Mouse (Mus musculus) neural tube, embryonic 15.5 days (tissue): ENCODE results near the gene 3110040N11Rik. TPM values are rescaled to one million over a fixed set of nuclear protein-coding genes. Genes with fewer than 3 reads are reported as not detected.
A peak's percentile ranks its signal among the peaks of the same experiment; 100 is the strongest.

Experiments used
- ATAC-seq: fragments of 200-750 bp; cut with Nextera tagmentation; 2 replicates; pipeline ENCODE4 v1.8.0; 2017; ENCODE audit warnings: mild to moderate bottlenecking, moderate TSS enrichment, moderate library complexity; ENCODE audit not compliant: low FRiP score
- H3K27ac ChIP-seq: fragments of 300-500 bp; sonication (generic); replicated peaks from 2 replicates; pipeline ENCODE4 v1.5.1; 2015; ENCODE audit warnings: mild to moderate bottlenecking, inconsistent platforms
- H3K27me3 ChIP-seq: fragments of 300-500 bp; sonication (generic); replicated peaks from 2 replicates; pipeline ENCODE4 v1.6.1; 2015; ENCODE audit warnings: inconsistent platforms
- H3K36me3 ChIP-seq: fragments of 300-500 bp; sonication (generic); 2 replicates; pipeline ENCODE4 v1.6.1; 2015; ENCODE audit warnings: inconsistent platforms
- H3K4me1 ChIP-seq: fragments of 300-500 bp; sonication (generic); 2 replicates; pipeline ENCODE4 v1.6.1; 2015; ENCODE audit warnings: inconsistent platforms
- H3K4me2 ChIP-seq: fragments of 300-500 bp; sonication (generic); 2 replicates; pipeline ENCODE4 v1.6.1; 2015; ENCODE audit warnings: inconsistent platforms, mild to moderate bottlenecking, moderate library complexity
- H3K4me3 ChIP-seq: fragments of 300-500 bp; sonication (generic); replicated peaks from 2 replicates; pipeline ENCODE4 v1.5.1; 2015; ENCODE audit warnings: mild to moderate bottlenecking, inconsistent platforms
- H3K9ac ChIP-seq: fragments of 300-500 bp; sonication (generic); replicated peaks from 2 replicates; pipeline ENCODE4 v1.6.1; 2015; ENCODE audit warnings: mild to moderate bottlenecking, inconsistent platforms
- H3K9me3 ChIP-seq: fragments of 300-500 bp; sonication (generic); replicated peaks from 2 replicates; pipeline ENCODE4 v1.6.1; 2016; ENCODE audit warnings: inconsistent platforms
- WGBS: fragments of 180-500 bp; shearing (Covaris S2); methylation state at CpG from one replicate; pipeline ENCODE4 v1.1.7; 2015; ENCODE audit warnings: mixed read lengths; 5-methylcytosine and 5-hydroxymethylcytosine counted together
- polyA plus RNA-seq: library from polyadenylated mRNA; unstranded; fragments of >200 nt; fragmentation: Nextera tagmentation; extraction: Ambion mirVana; gene quantifications from 2 replicates; pipeline ENCODE4 v1.2.1, GENCODE M21; 2015

Gene 3110040N11Rik
- polyA plus RNA-seq, 1 experiment from 2014 or later = 49.9 TPM

DNA sequence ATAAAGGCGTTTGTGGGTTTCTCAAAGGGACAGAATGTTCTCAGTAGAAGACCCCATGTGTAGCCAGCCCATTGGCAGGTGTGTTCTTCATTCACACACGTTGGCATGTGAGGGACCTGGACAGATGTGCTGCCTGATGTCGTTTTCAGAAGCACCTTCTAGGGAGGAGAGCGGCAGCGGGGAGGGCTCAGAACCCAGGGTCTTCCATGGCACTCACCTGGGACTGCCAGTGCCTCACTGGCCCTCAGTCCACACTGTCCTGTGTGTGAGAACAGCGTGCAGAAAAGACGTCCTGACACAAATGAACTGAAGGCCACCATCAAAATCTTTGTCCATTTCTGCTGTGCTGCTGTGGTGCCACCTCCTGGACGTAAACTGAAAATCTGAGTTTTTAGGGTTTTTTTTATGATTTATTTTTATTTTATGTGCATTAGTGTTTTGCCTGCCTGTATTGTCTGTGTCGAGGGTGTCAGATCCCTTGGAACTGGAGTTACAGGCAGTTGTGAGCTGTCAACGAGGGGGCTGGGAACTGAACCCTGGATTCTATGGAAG is 11.5 kb downstream of the 3110040N11Rik start:
- ATAC-seq = no peak
- Histone ChIP-seq H3K9me3 (no peaks in the 10 kb centered on the region), H3K27me3 (no peaks in the 10 kb centered on the region), H3K9ac (no peak overlapping the region), H3K4me1 (no peaks in the 10 kb centered on the region), H3K4me3 (no peak overlapping the region), H3K4me2 (no peak overlapping the region), H3K36me3 (peaks cover 25% of the 10 kb centered on the region), H3K27ac (no peak overlapping the region)
- WGBS = 72% methylated on average over 10 of the region's 10 CpGs

GRCm38 (mm10) chr7:81775325-81775724 is 14.0 kb downstream of the 3110040N11Rik start:
- H3K9me3 ChIP-seq = no peaks in the 10 kb centered on the region
- H3K4me1 ChIP-seq = no peaks in the 10 kb centered on the region
- H3K27ac ChIP-seq = no peak overlapping the region
- H3K4me3 ChIP-seq = no peak overlapping the region
- H3K4me2 ChIP-seq = no peak overlapping the region
- no peak overlapping the region for H3K9ac ChIP-seq
- WGBS = 64% methylated on average over 5 of the region's 5 CpGs
- no peak for ATAC-seq
- no peaks in the 10 kb centered on the region for H3K27me3 ChIP-seq
- H3K36me3 ChIP-seq = peaks cover 7% of the 10 kb centered on the region

GRCm38 (mm10) chr7:81772786-81773539 is 16.3 kb downstream of the 3110040N11Rik start:
- Histone ChIP-seq H3K4me1 (no peaks in the 10 kb centered on the region), H3K4me2 (no peak overlapping the region), H3K27me3 (no peaks in the 10 kb centered on the region), H3K4me3 (no peak overlapping the region), H3K9me3 (no peaks in the 10 kb centered on the region), H3K27ac (no peak overlapping the region), H3K9ac (no peak overlapping the region), H3K36me3 (no peaks in the 10 kb centered on the region)
- no peak for ATAC-seq
- WGBS = 82% methylated on average over 10 of the region's 10 CpGs

DNA sequence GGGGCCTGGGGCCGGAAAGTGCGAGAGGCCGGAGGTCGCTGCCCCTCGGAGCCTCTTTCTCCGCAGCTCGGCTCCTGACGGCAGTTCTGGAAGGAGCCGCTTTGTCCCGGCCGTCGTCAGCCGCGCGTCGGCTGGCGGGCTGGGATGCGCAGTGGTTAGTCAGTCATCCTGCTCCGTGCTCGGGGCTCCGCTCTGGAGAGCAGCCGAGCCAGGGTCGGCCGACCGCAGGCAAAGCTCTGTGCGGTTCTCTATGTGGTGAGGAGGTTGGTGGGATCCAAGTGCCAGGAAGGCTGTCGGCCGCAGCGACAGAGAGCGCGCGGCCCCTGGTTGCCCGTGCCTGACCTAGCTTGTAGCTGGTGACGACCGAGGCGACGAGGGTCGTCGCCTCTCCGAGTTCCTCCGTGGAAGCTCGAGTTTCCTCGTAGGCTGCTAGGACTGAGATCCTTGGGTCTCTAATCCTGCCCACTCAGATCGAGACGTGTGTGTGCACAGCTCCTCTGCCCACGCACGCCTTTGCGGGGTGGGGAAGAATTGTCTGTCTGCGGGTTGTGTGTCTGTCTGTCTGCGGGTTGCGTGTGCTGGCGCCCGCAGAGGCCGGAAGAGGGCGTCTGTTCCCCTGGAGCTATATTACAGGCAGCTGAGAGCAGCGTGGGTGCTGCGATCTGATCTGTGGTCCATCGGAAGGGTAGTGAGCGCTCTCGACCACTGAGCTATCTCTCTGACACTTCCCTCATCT is 26.0 kb downstream of the 3110040N11Rik start:
- ATAC-seq = peak; percentile 65
- H3K27me3 ChIP-seq = no peaks in the 10 kb centered on the region
- 3% methylated on average over 59 of the region's 60 CpGs for WGBS
- no peaks in the 10 kb centered on the region for H3K9me3 ChIP-seq
- H3K4me1 ChIP-seq = peaks cover 32% of the 10 kb centered on the region
- no peaks in the 10 kb centered on the region for H3K36me3 ChIP-seq
- H3K4me2 ChIP-seq = peak overlapping the region; percentile 96
- H3K9ac ChIP-seq = peak overlapping the region; percentile 87
- peak overlapping the region; percentile 92 for H3K4me3 ChIP-seq
- H3K27ac ChIP-seq = peak overlapping the region; percentile 89

- peak within 1 kb of the TSS; percentile 89 for H3K27ac ChIP-seq
- H3K9ac ChIP-seq = peak within 1 kb of the TSS; percentile 87
- H3K27me3 ChIP-seq = no peaks in the 10 kb centered on the region
- no peaks in the 10 kb centered on the region for H3K36me3 ChIP-seq
- WGBS = 0% methylated on average over 54 of the region's 56 CpGs
- peak within 1 kb of the TSS; percentile 96 for H3K4me2 ChIP-seq
- H3K4me1 ChIP-seq = peaks cover 32% of the 10 kb centered on the region
- H3K9me3 ChIP-seq = no peaks in the 10 kb centered on the region
- ATAC-seq = peak; percentile 97
- peak within 1 kb of the TSS; percentile 92 for H3K4me3 ChIP-seq
Observed at GRCm38 (mm10) chr7:81762180-81763109, 26.8 kb downstream of the 3110040N11Rik start, which contains the start of gene Ramac. Ramac (plus strand) TSS chr7:81762925.

DNA sequence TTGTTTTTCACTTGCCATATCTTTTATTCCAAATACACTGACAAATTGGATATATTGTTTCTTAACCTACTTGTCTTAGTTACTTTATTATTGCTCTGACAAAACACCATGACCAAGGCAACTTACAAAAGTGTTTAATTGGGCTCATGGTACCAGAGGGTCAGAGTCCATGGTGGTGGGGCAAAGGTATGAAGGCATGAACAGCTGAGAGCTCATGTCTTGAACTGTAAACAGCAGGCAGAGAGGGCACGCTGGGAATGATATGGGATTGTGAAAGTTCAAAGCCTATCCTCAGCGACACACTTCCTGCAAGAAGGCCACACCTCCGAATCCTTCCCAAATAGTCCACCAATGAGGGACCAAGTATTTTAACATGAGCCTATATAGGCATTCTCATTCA is 41.3 kb downstream of the 3110040N11Rik start:
- ATAC-seq = no peak
- H3K36me3 ChIP-seq = no peaks in the 10 kb centered on the region
- no peak overlapping the region for H3K4me3 ChIP-seq
- H3K9ac ChIP-seq = no peak overlapping the region
- H3K27me3 ChIP-seq = no peaks in the 10 kb centered on the region
- 92% methylated on average over 3 of the region's 3 CpGs for WGBS
- H3K9me3 ChIP-seq = no peaks in the 10 kb centered on the region
- no peaks in the 10 kb centered on the region for H3K4me1 ChIP-seq
- no peak overlapping the region for H3K4me2 ChIP-seq
- no peak overlapping the region for H3K27ac ChIP-seq

DNA sequence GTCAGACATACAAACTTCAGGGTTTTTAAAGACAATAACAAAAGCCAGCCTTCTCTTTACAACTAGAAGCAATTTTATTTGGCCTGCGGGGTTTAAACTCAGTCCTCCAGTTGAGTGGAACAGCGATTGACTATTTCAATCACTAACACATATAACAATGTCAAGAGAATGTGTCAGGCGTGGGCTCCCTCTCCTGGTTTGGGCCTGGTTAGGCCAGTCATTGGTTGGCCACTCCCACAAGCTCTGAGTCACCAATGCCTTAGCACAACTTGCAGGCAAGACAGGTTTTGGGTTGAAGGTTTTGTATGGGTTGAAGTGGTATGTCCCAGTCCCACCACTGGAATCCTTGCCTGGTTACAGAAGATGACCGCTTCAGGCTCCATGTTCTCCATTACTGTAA is 45.1 kb downstream of the 3110040N11Rik start:
- no peaks in the 10 kb centered on the region for H3K36me3 ChIP-seq
- H3K4me3 ChIP-seq = no peak overlapping the region
- no peaks in the 10 kb centered on the region for H3K9me3 ChIP-seq
- ATAC-seq = no peak
- H3K27ac ChIP-seq = no peak overlapping the region
- no peak overlapping the region for H3K9ac ChIP-seq
- 67% methylated on average over 4 of the region's 4 CpGs for WGBS
- H3K27me3 ChIP-seq = no peaks in the 10 kb centered on the region
- no peaks in the 10 kb centered on the region for H3K4me1 ChIP-seq
- H3K4me2 ChIP-seq = no peak overlapping the region

DNA sequence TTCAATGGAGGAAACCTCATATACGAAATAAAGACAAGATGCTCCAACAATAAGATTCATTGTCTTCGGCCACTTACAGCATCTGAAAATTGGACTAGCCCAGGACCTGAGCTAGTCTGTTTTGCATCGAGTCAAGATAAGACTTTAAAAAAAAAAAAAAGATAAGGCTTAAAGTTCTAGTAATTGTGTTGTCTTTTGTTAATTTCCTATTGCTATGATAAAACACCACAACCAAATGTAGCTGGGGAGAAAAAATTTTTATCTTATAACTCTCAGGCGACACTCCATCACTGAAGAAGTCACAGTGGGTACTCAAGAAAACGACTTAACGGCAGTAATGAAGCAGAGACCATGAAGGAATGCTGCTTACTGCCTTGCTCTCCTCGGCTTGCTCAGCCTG is 49.3 kb downstream of the 3110040N11Rik start:
- Histone ChIP-seq H3K9ac (no peak overlapping the region), H3K27ac (no peak overlapping the region), H3K4me3 (no peak overlapping the region), H3K36me3 (no peaks in the 10 kb centered on the region), H3K4me2 (no peak overlapping the region), H3K9me3 (no peaks in the 10 kb centered on the region), H3K4me1 (no peaks in the 10 kb centered on the region), H3K27me3 (no peaks in the 10 kb centered on the region)
- 91% methylated on average over 7 of the region's 7 CpGs for WGBS
- ATAC-seq = no peak

GRCm38 (mm10) chr7:81738720-81739385 is 50.4 kb downstream of the 3110040N11Rik start:
- Histone ChIP-seq H3K4me3 (no peak overlapping the region), H3K9me3 (no peaks in the 10 kb centered on the region)
- 82% methylated on average over 8 of the region's 8 CpGs for WGBS

GRCm38 (mm10) chr7:81735300-81736048 is 53.8 kb downstream of the 3110040N11Rik start:
- Histone ChIP-seq H3K9me3 (no peaks in the 10 kb centered on the region), H3K36me3 (no peaks in the 10 kb centered on the region), H3K4me2 (no peak overlapping the region), H3K27me3 (no peaks in the 10 kb centered on the region), H3K9ac (no peak overlapping the region), H3K4me3 (no peak overlapping the region), H3K27ac (no peak overlapping the region), H3K4me1 (no peaks in the 10 kb centered on the region)
- 75% methylated on average over 9 of the region's 9 CpGs for WGBS
- no peak for ATAC-seq

More at GRCm38 (mm10) chr7:81738720-81739385, 50.4 kb downstream of the 3110040N11Rik start:
- no peak overlapping the region for H3K27ac ChIP-seq
- no peak overlapping the region for H3K4me2 ChIP-seq
- H3K36me3 ChIP-seq = no peaks in the 10 kb centered on the region
- ATAC-seq = no peak
- no peak overlapping the region for H3K9ac ChIP-seq
- no peaks in the 10 kb centered on the region for H3K27me3 ChIP-seq
- H3K4me1 ChIP-seq = no peaks in the 10 kb centered on the region
